Mouse (Mus musculus): ENCODE results near the gene Tent4a. TPM values are rescaled to one million over a fixed set of nuclear protein-coding genes. Genes with fewer than 3 reads are reported as not detected.

The Tent4a gene
- polyA plus RNA-seq, 1 experiment, result 25.4 TPM

GRCm38 (mm10) chr13:69562654-69563574, 28.5 kb upstream of the Tent4a start:
- Histone ChIP-seq H3K27ac (ENCODE audit: insufficient read depth, low read length) (no peak overlapping the region), H3K4me3 (ENCODE audit: insufficient read depth, low read length) (no peak overlapping the region), H3K4me1 (ENCODE audit: control insufficient read depth, insufficient read depth, low read length) (peaks cover 2% of the 10 kb centered on the region)
- no peak for TF ChIP-seq CTCF (IDR thresholded peaks at IDR 0.05; ENCODE audit: extremely low read depth, insufficient read depth, low read length)
- TF ChIP-seq POLR2A (IDR thresholded peaks at IDR 0.05; ENCODE audit: extremely low read depth, insufficient read depth, low read length), result no peak

GRCm38 (mm10) chr13:69562004-69562403, 27.6 kb upstream of the Tent4a start:
- TF ChIP-seq POLR2A (IDR thresholded peaks at IDR 0.05; ENCODE audit: extremely low read depth, insufficient read depth, low read length) (no peak), CTCF (IDR thresholded peaks at IDR 0.05; ENCODE audit: extremely low read depth, insufficient read depth, low read length) (no peak)
- peaks cover 2% of the 10 kb centered on the region for H3K4me1 ChIP-seq (ENCODE audit: control insufficient read depth, insufficient read depth, low read length)
- H3K4me3 ChIP-seq (ENCODE audit: insufficient read depth, low read length), result no peak overlapping the region
- H3K27ac ChIP-seq (ENCODE audit: insufficient read depth, low read length), result no peak overlapping the region

- TF ChIP-seq CTCF (IDR thresholded peaks at IDR 0.05; ENCODE audit: extremely low read depth, insufficient read depth, low read length), result no peak
- no peak for TF ChIP-seq POLR2A (IDR thresholded peaks at IDR 0.05; ENCODE audit: extremely low read depth, insufficient read depth, low read length)
- H3K4me3 ChIP-seq (ENCODE audit: insufficient read depth, low read length), result no peak overlapping the region
- H3K4me1 ChIP-seq (ENCODE audit: control insufficient read depth, insufficient read depth, low read length), result peaks cover 2% of the 10 kb centered on the region
- peak overlapping the region; percentile 75 for H3K27ac ChIP-seq (ENCODE audit: insufficient read depth, low read length)
Measured at GRCm38 (mm10) chr13:69559291-69559961, 25.0 kb upstream of the Tent4a start.

- no peak overlapping the region for H3K4me3 ChIP-seq (ENCODE audit: insufficient read depth, low read length)
- TF ChIP-seq POLR2A (IDR thresholded peaks at IDR 0.05; ENCODE audit: extremely low read depth, insufficient read depth, low read length), result no peak
- no peak for TF ChIP-seq CTCF (IDR thresholded peaks at IDR 0.05; ENCODE audit: extremely low read depth, insufficient read depth, low read length)
- no peak overlapping the region for H3K27ac ChIP-seq (ENCODE audit: insufficient read depth, low read length)
Measured at GRCm38 (mm10) chr13:69558098-69558660, 23.8 kb upstream of the Tent4a start.

GRCm38 (mm10) chr13:69556728-69557127, 22.3 kb upstream of the Tent4a start:
- H3K27ac ChIP-seq (ENCODE audit: insufficient read depth, low read length), result no peak overlapping the region
- H3K4me3 ChIP-seq (ENCODE audit: insufficient read depth, low read length), result no peak overlapping the region
- TF ChIP-seq POLR2A (IDR thresholded peaks at IDR 0.05; ENCODE audit: extremely low read depth, insufficient read depth, low read length) (no peak), CTCF (IDR thresholded peaks at IDR 0.05; ENCODE audit: extremely low read depth, insufficient read depth, low read length) (no peak)
- no peaks in the 10 kb centered on the region for H3K4me1 ChIP-seq (ENCODE audit: control insufficient read depth, insufficient read depth, low read length)

More at GRCm38 (mm10) chr13:69558098-69558660, 23.8 kb upstream of the Tent4a start:
- peaks cover 2% of the 10 kb centered on the region for H3K4me1 ChIP-seq (ENCODE audit: control insufficient read depth, insufficient read depth, low read length)

- TF ChIP-seq POLR2A (IDR thresholded peaks at IDR 0.05; ENCODE audit: extremely low read depth, insufficient read depth, low read length) (no peak), CTCF (IDR thresholded peaks at IDR 0.05; ENCODE audit: extremely low read depth, insufficient read depth, low read length) (no peak)
- Histone ChIP-seq H3K27ac (ENCODE audit: insufficient read depth, low read length) (no peak overlapping the region), H3K4me3 (ENCODE audit: insufficient read depth, low read length) (no peak overlapping the region), H3K4me1 (ENCODE audit: control insufficient read depth, insufficient read depth, low read length) (no peaks in the 10 kb centered on the region)
Measured at GRCm38 (mm10) chr13:69555957-69556482, 21.6 kb upstream of the Tent4a start.

GRCm38 (mm10) chr13:69555045-69555444, 20.6 kb upstream of the Tent4a start:
- Histone ChIP-seq H3K27ac (ENCODE audit: insufficient read depth, low read length) (no peak overlapping the region), H3K4me1 (ENCODE audit: control insufficient read depth, insufficient read depth, low read length) (no peaks in the 10 kb centered on the region), H3K4me3 (ENCODE audit: insufficient read depth, low read length) (no peak overlapping the region)
- TF ChIP-seq POLR2A (IDR thresholded peaks at IDR 0.05; ENCODE audit: extremely low read depth, insufficient read depth, low read length) (no peak), CTCF (IDR thresholded peaks at IDR 0.05; ENCODE audit: extremely low read depth, insufficient read depth, low read length) (no peak)

GRCm38 (mm10) chr13:69554255-69554654, 19.8 kb upstream of the Tent4a start:
- no peak overlapping the region for H3K4me3 ChIP-seq (ENCODE audit: insufficient read depth, low read length)
- H3K27ac ChIP-seq (ENCODE audit: insufficient read depth, low read length), result no peak overlapping the region
- H3K4me1 ChIP-seq (ENCODE audit: control insufficient read depth, insufficient read depth, low read length), result no peaks in the 10 kb centered on the region
- no peak for TF ChIP-seq POLR2A (IDR thresholded peaks at IDR 0.05; ENCODE audit: extremely low read depth, insufficient read depth, low read length)

GRCm38 (mm10) chr13:69553024-69553423, 18.6 kb upstream of the Tent4a start:
- no peaks in the 10 kb centered on the region for H3K4me1 ChIP-seq (ENCODE audit: control insufficient read depth, insufficient read depth, low read length)
- no peak overlapping the region for H3K4me3 ChIP-seq (ENCODE audit: insufficient read depth, low read length)
- no peak overlapping the region for H3K27ac ChIP-seq (ENCODE audit: insufficient read depth, low read length)
- TF ChIP-seq POLR2A (IDR thresholded peaks at IDR 0.05; ENCODE audit: extremely low read depth, insufficient read depth, low read length), result no peak
- peak; percentile 86 for TF ChIP-seq CTCF (IDR thresholded peaks at IDR 0.05; ENCODE audit: extremely low read depth, insufficient read depth, low read length)
